Mouse (Mus musculus) limb, embryonic 12.5 days (tissue): Measurements from ENCODE around the gene Gm49345. TPM values are rescaled to one million over a fixed set of nuclear protein-coding genes. Genes with fewer than 3 reads are reported as not detected.
"Not testable (repeated sequence)": the region's sequence is repeated elsewhere in the genome, so short reads cannot be mapped to it uniquely, and the experiment has no call there.

ENCODE experiments used
- ATAC-seq: fragments of 200-750 bp; cut with Nextera tagmentation; 2 replicates; pipeline ENCODE4 v1.8.0; 2017; ENCODE audit warnings: low read depth, moderate TSS enrichment; ENCODE audit not compliant: insufficient number of reproducible peaks, insufficient read depth, low FRiP score, low TSS enrichment
- H3K27ac ChIP-seq: fragments of 300-500 bp; sonication (generic); 2 replicates; pipeline ENCODE4 v1.5.1; 2016; ENCODE audit warnings: mild to moderate bottlenecking, moderate library complexity
- H3K27me3 ChIP-seq: fragments of 300-500 bp; sonication (generic); 2 replicates; pipeline ENCODE4 v1.6.1; 2016; ENCODE audit warnings: mild to moderate bottlenecking, moderate library complexity
- H3K36me3 ChIP-seq: fragments of 300-500 bp; sonication (generic); 2 replicates; pipeline ENCODE4 v1.6.1; 2016; ENCODE audit warnings: mild to moderate bottlenecking, moderate library complexity
- H3K4me1 ChIP-seq: fragments of 300-500 bp; sonication (generic); replicated peaks from 2 replicates; pipeline ENCODE4 v1.6.1; 2016
- H3K4me2 ChIP-seq: fragments of 300-500 bp; sonication (generic); 2 replicates; pipeline ENCODE4 v1.6.1; 2016; ENCODE audit warnings: mild to moderate bottlenecking, moderate library complexity
- H3K4me3 ChIP-seq: fragments of 300-500 bp; sonication (generic); replicated peaks from 2 replicates; pipeline ENCODE4 v1.5.1; 2016; ENCODE audit warnings: mild to moderate bottlenecking
- H3K9ac ChIP-seq: fragments of 300-500 bp; sonication (generic); replicated peaks from 2 replicates; pipeline ENCODE4 v1.6.1; 2016; ENCODE audit warnings: mild to moderate bottlenecking, moderate library complexity
- H3K9me3 ChIP-seq: fragments of 300-500 bp; sonication (generic); 2 replicates; pipeline ENCODE4 v1.6.1; 2016; ENCODE audit warnings: mild to moderate bottlenecking, moderate library complexity
- WGBS: fragments of 180-500 bp; shearing (Covaris S2); methylation state at CpG from one replicate; pipeline ENCODE4 v1.1.7; 2016; 5-methylcytosine and 5-hydroxymethylcytosine counted together
- polyA plus RNA-seq: library from polyadenylated mRNA; unstranded; fragments of >200 nt; fragmentation: Nextera tagmentation; extraction: Ambion mirVana; gene quantifications from 2 replicates; pipeline ENCODE4 v1.2.1, GENCODE M21; 2016

The Gm49345 gene
- 0.20 TPM in 1 of 2 replicates, not detected in the other for polyA plus RNA-seq

DNA sequence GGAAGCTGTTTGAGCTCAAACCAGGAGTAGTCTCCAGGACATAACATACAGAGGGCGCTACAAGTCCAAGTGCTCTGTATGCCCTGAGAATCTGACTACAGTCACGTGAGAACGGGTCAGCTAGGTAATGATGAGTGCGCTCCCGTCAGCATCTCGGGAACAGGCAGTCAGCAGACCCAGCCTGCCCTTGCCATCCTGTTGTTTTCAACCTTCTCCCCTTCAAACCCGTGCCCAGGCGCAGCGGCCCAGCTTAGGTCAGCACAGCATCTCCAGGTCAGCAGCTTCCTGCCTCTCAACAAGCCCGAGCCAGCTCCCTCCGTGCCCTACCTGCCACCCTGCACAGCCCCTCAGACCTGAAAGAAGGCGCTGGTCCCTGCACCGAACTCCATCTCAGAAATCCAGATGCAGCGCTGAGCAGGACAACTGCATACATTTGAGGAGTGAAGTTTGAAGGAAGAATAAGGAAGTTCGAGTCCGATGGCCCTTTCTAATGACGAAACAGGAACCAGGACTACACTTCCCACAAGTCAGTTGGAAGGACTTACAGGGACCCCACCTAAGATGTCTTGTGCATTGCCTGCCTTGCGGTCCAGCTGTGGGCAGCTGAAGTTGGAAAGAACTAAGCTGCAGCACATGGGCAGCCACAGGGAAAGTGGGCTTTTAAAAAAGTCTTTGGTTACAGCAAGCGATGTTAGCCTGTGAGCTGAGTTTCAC, at the start of gene Gm49345, which contains the start of gene Zfp729a:
Gm49345 (minus strand) TSS at position 476 of the 714 bp plus-strand sequence.
Zfp729a (minus strand) TSS at position 498 of the 714 bp plus-strand sequence.
- H3K4me2 ChIP-seq: peak within 1 kb of the TSS; percentile 55
- H3K9me3 ChIP-seq: no peaks in the 10 kb centered on the region
- under 1% methylated on average over 19 of the region's 19 CpGs for WGBS
- peak within 1 kb of the TSS; percentile 66 for H3K27ac ChIP-seq
- peak within 1 kb of the TSS; percentile 80 for H3K4me3 ChIP-seq
- H3K9ac ChIP-seq: peak within 1 kb of the TSS; percentile 71
- ATAC-seq: peak; percentile 98
- H3K27me3 ChIP-seq: no peaks in the 10 kb centered on the region
- H3K4me1 ChIP-seq: 0 out of 2 replicates have a peak, but pooled peaks cover 2% of the 10 kb centered on the region
- H3K36me3 ChIP-seq: no peaks in the 10 kb centered on the region

GRCm38 (mm10) chr13:67686971-67687370, 49.4 kb upstream of the Gm49345 start, which contains the start of gene Zfp738:
Gene Zfp738, minus strand, starts transcription at chr13:67687071.
- peaks cover 5% of the 10 kb centered on the region for H3K4me1 ChIP-seq
- no peaks in the 10 kb centered on the region for H3K9me3 ChIP-seq
- no peaks in the 10 kb centered on the region for H3K27me3 ChIP-seq
- 84% methylated on average over 4 of the region's 4 CpGs for WGBS
- no peak for ATAC-seq
- H3K9ac ChIP-seq: no peak within 1 kb of the TSS
- no peak within 1 kb of the TSS for H3K27ac ChIP-seq
- no peak within 1 kb of the TSS for H3K4me3 ChIP-seq
- H3K4me2 ChIP-seq: no peak within 1 kb of the TSS
- no peaks in the 10 kb centered on the region for H3K36me3 ChIP-seq

DNA sequence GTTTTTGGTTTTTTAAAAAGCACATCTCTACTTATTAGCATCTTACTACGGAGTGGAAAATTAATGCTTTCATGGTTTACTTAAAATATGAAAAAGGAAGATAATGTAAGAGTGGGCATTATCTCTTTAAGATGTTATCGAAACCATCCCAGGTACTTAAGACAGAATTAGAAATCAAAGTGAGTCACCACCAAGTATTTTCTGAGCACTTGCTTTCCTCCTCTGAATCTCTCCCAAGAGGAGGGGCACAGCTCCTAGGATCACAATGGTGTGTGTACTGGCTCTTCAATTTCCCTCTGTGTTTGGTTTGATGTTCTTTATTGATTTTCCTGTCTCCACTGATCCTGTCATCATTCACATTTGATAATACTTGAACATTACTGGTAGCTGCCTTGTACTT, 46.3 kb upstream of the Gm49345 start:
- not testable (repeated sequence) for H3K9me3 ChIP-seq, H3K27me3 ChIP-seq, H3K4me1 ChIP-seq, H3K27ac ChIP-seq, H3K36me3 ChIP-seq
- peak overlapping the region; percentile 71; the same call in 1 of the 2 replicates for H3K4me3 ChIP-seq
- ATAC-seq: 0 out of 2 replicates have a peak, but pooled peaks have one; percentile 26
- H3K4me2 ChIP-seq: peak overlapping the region; percentile 72
- 75% methylated on average over 2 of the region's 2 CpGs for WGBS
- H3K9ac ChIP-seq: peak overlapping the region; percentile 80; the same call in 1 of the 2 replicates

DNA sequence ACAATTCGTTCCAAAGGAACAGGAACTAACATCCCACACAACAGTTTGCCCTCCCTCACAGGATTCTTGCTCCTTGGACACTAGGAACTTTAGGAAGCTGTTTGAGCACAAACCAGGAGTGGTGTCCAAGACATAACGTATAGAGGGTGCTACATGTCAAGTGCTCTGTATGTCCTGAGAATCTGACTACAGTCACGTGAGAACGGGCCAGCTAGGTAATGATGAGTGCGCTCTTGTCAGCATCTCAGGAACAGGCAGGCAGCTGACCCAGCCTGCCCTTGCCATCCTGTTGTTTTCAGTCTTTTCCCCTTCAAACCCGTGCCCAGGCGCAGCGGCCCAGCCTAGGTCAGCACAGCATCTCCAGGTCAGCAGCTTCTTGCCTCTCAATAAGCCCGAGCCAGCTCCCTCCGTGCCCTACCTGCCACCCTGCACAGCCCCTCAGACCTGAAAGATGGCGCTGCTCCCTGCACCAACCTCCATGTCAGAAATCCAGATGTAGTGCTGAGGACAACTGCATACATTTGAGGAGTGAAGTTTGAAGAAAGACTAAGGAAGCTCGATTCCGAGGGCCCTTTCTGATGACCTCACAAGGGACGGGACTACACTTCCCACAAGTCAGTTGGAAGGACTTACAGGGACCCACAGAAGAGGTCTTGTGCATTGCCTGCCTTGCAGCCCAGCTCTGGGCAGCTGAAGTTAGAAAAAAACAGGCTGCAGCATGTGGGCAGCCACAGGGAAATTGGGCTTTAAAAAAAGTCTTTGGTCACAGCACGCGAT, 45.6 kb upstream of the Gm49345 start:
- 19% methylated on average over 16 of the region's 16 CpGs for WGBS
- H3K4me2 ChIP-seq: peak overlapping the region; percentile 72
- H3K9me3 ChIP-seq, H3K27me3 ChIP-seq, H3K27ac ChIP-seq, H3K36me3 ChIP-seq, H3K4me1 ChIP-seq: not testable (repeated sequence)
- ATAC-seq: peak; percentile 100
- H3K9ac ChIP-seq: peak overlapping the region; percentile 80
- H3K4me3 ChIP-seq: peak overlapping the region; percentile 71

GRCm38 (mm10) chr13:67674902-67675301, 37.3 kb upstream of the Gm49345 start:
- ATAC-seq: no peak
- Histone ChIP-seq H3K27me3 (no peaks in the 10 kb centered on the region), H3K36me3 (peaks cover 6% of the 10 kb centered on the region), H3K4me3 (no peak overlapping the region), H3K9ac (no peak overlapping the region), H3K4me2 (no peak overlapping the region), H3K9me3 (no peaks in the 10 kb centered on the region), H3K27ac (no peak overlapping the region), H3K4me1 (no peaks in the 10 kb centered on the region)
- 93% methylated on average over 2 of the region's 2 CpGs for WGBS

GRCm38 (mm10) chr13:67652496-67652895, 14.9 kb upstream of the Gm49345 start:
- Histone ChIP-seq H3K9ac (no peak overlapping the region), H3K4me3 (no peak overlapping the region), H3K4me1 (no peaks in the 10 kb centered on the region), H3K27ac (no peak overlapping the region), H3K27me3 (no peaks in the 10 kb centered on the region), H3K9me3 (no peaks in the 10 kb centered on the region), H3K36me3 (no peaks in the 10 kb centered on the region), H3K4me2 (no peak overlapping the region)
- no peak for ATAC-seq
- WGBS: 51% methylated on average over 3 of the region's 3 CpGs

GRCm38 (mm10) chr13:67610108-67610507, 27.5 kb downstream of the Gm49345 start:
- no peaks in the 10 kb centered on the region for H3K27me3 ChIP-seq
- H3K27ac ChIP-seq: no peak overlapping the region
- peaks cover 4% of the 10 kb centered on the region; the same call in 1 of the 2 replicates for H3K4me1 ChIP-seq
- H3K4me2 ChIP-seq: no peak overlapping the region
- 94% methylated on average over 4 of the region's 4 CpGs for WGBS
- no peak overlapping the region for H3K9ac ChIP-seq
- no peak for ATAC-seq
- H3K4me3 ChIP-seq: no peak overlapping the region
- H3K9me3 ChIP-seq: peaks cover 6% of the 10 kb centered on the region
- H3K36me3 ChIP-seq: no peaks in the 10 kb centered on the region

GRCm38 (mm10) chr13:67609066-67609876, 28.3 kb downstream of the Gm49345 start, which contains the start of gene Zfp729b:
Gene Zfp729b, minus strand, starts transcription at chr13:67609707.
- peak within 1 kb of the TSS; percentile 62 for H3K4me2 ChIP-seq
- H3K9ac ChIP-seq: peak within 1 kb of the TSS; percentile 75
- H3K9me3 ChIP-seq: peaks cover 6% of the 10 kb centered on the region
- H3K4me1 ChIP-seq: peaks cover 4% of the 10 kb centered on the region; the same call in 1 of the 2 replicates
- H3K36me3 ChIP-seq: no peaks in the 10 kb centered on the region
- peak; percentile 91 for ATAC-seq
- WGBS: 5% methylated on average over 20 of the region's 20 CpGs
- H3K4me3 ChIP-seq: peak within 1 kb of the TSS; percentile 72
- no peaks in the 10 kb centered on the region for H3K27me3 ChIP-seq
- peak within 1 kb of the TSS; percentile 69 for H3K27ac ChIP-seq

- H3K4me3 ChIP-seq: no peak overlapping the region
- H3K4me2 ChIP-seq: no peak overlapping the region
- H3K9me3 ChIP-seq: no peaks in the 10 kb centered on the region
- no peaks in the 10 kb centered on the region for H3K27me3 ChIP-seq
- no peaks in the 10 kb centered on the region for H3K36me3 ChIP-seq
- ATAC-seq: no peak
- no peaks in the 10 kb centered on the region for H3K4me1 ChIP-seq
- 66% methylated on average over 5 of the region's 5 CpGs for WGBS
- H3K9ac ChIP-seq: no peak overlapping the region
- H3K27ac ChIP-seq: no peak overlapping the region
Measured at GRCm38 (mm10) chr13:67572591-67573189, 64.9 kb downstream of the Gm49345 start.

- 0 out of 2 replicates have a peak, but pooled peaks have one; percentile 11 for ATAC-seq
- peak within 1 kb of the TSS; percentile 84 for H3K9ac ChIP-seq
- H3K27me3 ChIP-seq: no peaks in the 10 kb centered on the region
- H3K36me3 ChIP-seq: no peaks in the 10 kb centered on the region
- peak within 1 kb of the TSS; percentile 82 for H3K4me3 ChIP-seq
- 77% methylated on average over 4 of the region's 4 CpGs for WGBS
- H3K4me2 ChIP-seq: peak within 1 kb of the TSS; percentile 70
- H3K4me1 ChIP-seq: peaks cover 8% of the 10 kb centered on the region
- peak within 1 kb of the TSS; percentile 94 for H3K27ac ChIP-seq
- H3K9me3 ChIP-seq: no peaks in the 10 kb centered on the region
Measured at GRCm38 (mm10) chr13:67553730-67554129, 83.8 kb downstream of the Gm49345 start, which contains the start of gene Zfp748. Gene Zfp748, minus strand, starts transcription at chr13:67553830.
